Mouse (Mus musculus) lung, adult 2 months (tissue): Measurements from ENCODE around the gene 1700088E04Rik.

ENCODE experiments used
- CTCF ChIP-seq: fragments of 200-500 bp; IDR thresholded peaks from 2 replicates; pipeline ENCODE4 v1.5.1; 2011; ENCODE audit warnings: mild to moderate bottlenecking, low read length, control low read depth; ENCODE audit not compliant: insufficient read depth
- POLR2A ChIP-seq: fragments of 200-500 bp; IDR thresholded peaks from 2 replicates; pipeline ENCODE4 v1.6.1; 2011; ENCODE audit warnings: low read depth, mild to moderate bottlenecking, control low read depth, low read length, borderline replicate concordance; ENCODE audit errors: extremely low read depth

DNA sequence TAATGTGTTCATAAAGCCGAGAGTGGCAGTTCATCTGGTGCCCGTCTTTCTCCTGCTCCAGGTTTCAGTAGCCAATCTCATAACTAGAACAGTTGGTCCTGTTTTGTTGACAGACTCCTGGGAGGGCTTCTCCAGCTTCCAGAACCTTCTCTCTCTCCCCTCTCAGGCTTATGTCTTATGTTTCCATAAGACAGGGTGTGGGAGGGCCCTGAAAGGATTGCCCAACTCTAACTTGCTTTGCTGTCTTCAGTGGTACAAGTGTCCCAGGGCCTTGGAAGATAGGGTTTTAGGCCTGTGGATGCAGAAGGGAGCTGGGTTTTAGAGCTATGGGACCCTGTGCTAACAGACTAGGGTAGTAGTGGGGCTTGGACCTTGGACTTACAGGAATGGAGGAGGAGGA lies 30.5 kb downstream of the 1700088E04Rik start:
- TF ChIP-seq POLR2A (no peak), CTCF (no peak)
